In genomic region chr4:120126047-120126446, GRCm38 (mm10) we compare ENCODE assay signal across 11 mouse cellular contexts. TPM values are rescaled to one million over a fixed set of nuclear protein-coding genes. Genes with fewer than 3 reads are reported as not detected.
A peak's percentile ranks its signal among the peaks of the same experiment; 100 is the strongest.
DNase-seq lines count a peak whose midpoint lies in the region.
"Had no signal": no experiment of that assay in that cellular context is flagged by ENCODE, and none has a peak within 500 bp of the region (broad histone marks: within the 10 kb centered on the region; RNA-seq: fewer than 3 reads in every experiment).

No protein-coding gene starts in this region.

- DNase-seq in cerebellum, postnatal 14 days = peak; percentile 72 to 76
- DNase-seq in cerebellum, adult 9-10 months = no peak
- peak; percentile 54 for DNase-seq in 3T3-L1 (ENCODE audit: low read depth, low spot score)
- DNase-seq in fibroblast of lung, adult 2 months (ENCODE audit: low read depth) = peak; percentile 78
- DNase-seq in heart, postnatal 4 days = peak; percentile 74
- no peak for DNase-seq in spleen, postnatal 4 days (ENCODE audit: low spot score in 2 of 2)
- DNase-seq in thymus, adult 18-20 months = no peak
- no peak for DNase-seq in spleen, postnatal 10 days (ENCODE audit: low spot score in 2 of 2)
- DNase-seq: kidney, adult 9 months had no signal

RNA-seq across cellular contexts. Expression of gene Edn2, which starts 35.0 kb away (rescaled TPM):
- not detected for total RNA-seq in heart, postnatal 4 days (2021)
- total RNA-seq: hematopoietic stem cell, adult 5-6 weeks; layer of hippocampus, postnatal 14 days had no signal

Comparison
In these comparisons a context has a peak if more than half of its experiments do, and no peak if none do; other contexts are left out.
1. DNase-seq: peak in cerebellum, postnatal 14 days (2 of 2), 3T3-L1 (single experiment), fibroblast of lung, adult 2 months (single experiment) and heart, postnatal 4 days (single experiment); none in cerebellum, adult 9-10 months (single experiment), spleen, postnatal 4 days (0 of 2), thymus, adult 18-20 months (0 of 2) and spleen, postnatal 10 days (0 of 2).